Mouse (Mus musculus) liver, postnatal 0 days (tissue): ENCODE measurements around the gene Rab20. TPM values are rescaled to one million over a fixed set of nuclear protein-coding genes. Genes with fewer than 3 reads are reported as not detected.
A peak's percentile ranks its signal among the peaks of the same experiment; 100 is the strongest.

Experiments
- ATAC-seq: fragments of 200-750 bp; cut with Nextera tagmentation; 2 replicates; pipeline ENCODE4 v1.8.0; 2017; ENCODE audit warnings: mild to moderate bottlenecking, moderate library complexity
- DNase-seq: peaks from one replicate; pipeline ENCODE4 v3.0.0-alpha.2; 2016
- H3K27ac ChIP-seq: fragments of 300-500 bp; sonication (generic); 2 replicates; pipeline ENCODE4 v1.5.1; 2014; ENCODE audit warnings: antibody characterized with exemption, moderate library complexity, mild to moderate bottlenecking, low read depth
- H3K27me3 ChIP-seq: fragments of 300-500 bp; sonication (generic); 2 replicates; pipeline ENCODE4 v1.6.1; 2014; ENCODE audit warnings: low read length, control low read depth, mixed read lengths; ENCODE audit not compliant: insufficient read depth
- H3K36me3 ChIP-seq: fragments of 300-500 bp; sonication (generic); replicated peaks from 2 replicates; pipeline ENCODE4 v1.6.1; 2014; ENCODE audit warnings: mild to moderate bottlenecking, control low read depth, low read length, moderate library complexity, mixed read lengths; ENCODE audit not compliant: insufficient read depth
- H3K4me1 ChIP-seq: fragments of 300-500 bp; sonication (generic); 2 replicates; pipeline ENCODE4 v1.6.1; 2014; ENCODE audit warnings: antibody characterized with exemption, mild to moderate bottlenecking, control low read depth; ENCODE audit not compliant: insufficient read depth
- H3K4me2 ChIP-seq: fragments of 300-500 bp; sonication (generic); 2 replicates; pipeline ENCODE4 v1.6.1; 2014; ENCODE audit warnings: low read depth, mild to moderate bottlenecking, low read length, moderate library complexity, mixed read lengths
- H3K4me3 ChIP-seq: fragments of 300-500 bp; sonication (generic); 2 replicates; pipeline ENCODE4 v1.5.1; 2014; ENCODE audit warnings: low read depth, low read length
- H3K9ac ChIP-seq: fragments of 300-500 bp; sonication (generic); replicated peaks from 2 replicates; pipeline ENCODE4 v1.6.1; 2014; ENCODE audit warnings: mild to moderate bottlenecking, moderate library complexity
- H3K9me3 ChIP-seq: fragments of 300-500 bp; sonication (generic); 2 replicates; pipeline ENCODE4 v1.6.1; 2016; ENCODE audit warnings: mild to moderate bottlenecking, control low read depth, low read length, mixed read lengths
- CTCF ChIP-seq: sonication (generic); IDR thresholded peaks from 2 replicates; pipeline ENCODE4 v1.5.1; 2016; ENCODE audit warnings: antibody characterized with exemption, low read depth
- EP300 ChIP-seq: IDR thresholded peaks from 2 replicates; pipeline ENCODE4 v1.6.1; 2016; ENCODE audit warnings: antibody characterized with exemption, low read depth, mild to moderate bottlenecking
- WGBS: fragments of 180-500 bp; shearing (Covaris S2); extraction: QIAGEN DNeasy Blood & Tissue Kit; methylation state at CpG from one replicate; pipeline ENCODE4 v1.1.7; 2014; ENCODE audit not compliant: insufficient replicate concordance; 5-methylcytosine and 5-hydroxymethylcytosine counted together
- polyA plus RNA-seq: library from polyadenylated mRNA; unstranded; fragments of >200 nt; fragmentation: Nextera tagmentation; extraction: Ambion mirVana; gene quantifications from 2 replicates; pipeline ENCODE4 v1.2.1, GENCODE M21; 2015

Gene Rab20
- polyA plus RNA-seq, 1 experiment from 2014 or later, result 10.7 TPM

GRCm38 (mm10) chr8:11486142-11486541, 7.6 kb upstream of the Rab20 start:
- Histone ChIP-seq H3K9me3 (no peaks in the 10 kb centered on the region), H3K9ac (no peak overlapping the region), H3K4me3 (no peak overlapping the region), H3K27me3 (no peaks in the 10 kb centered on the region), H3K27ac (no peak overlapping the region), H3K4me1 (no peaks in the 10 kb centered on the region), H3K36me3 (no peaks in the 10 kb centered on the region), H3K4me2 (no peak overlapping the region)
- WGBS, result 16% methylated on average over 7 of the region's 7 CpGs
- peak; percentile 40; the same call in 1 of the 2 replicates for ATAC-seq
- TF ChIP-seq CTCF (peak; percentile 93), EP300 (no peak)
- DNase-seq, result peak; percentile 85

- no peak for DNase-seq
- WGBS, result 55% methylated on average over 3 of the region's 3 CpGs
- H3K9ac ChIP-seq, result no peak overlapping the region
- H3K36me3 ChIP-seq, result no peaks in the 10 kb centered on the region
- no peak overlapping the region for H3K4me2 ChIP-seq
- no peak overlapping the region for H3K27ac ChIP-seq
- no peaks in the 10 kb centered on the region for H3K4me1 ChIP-seq
- no peak overlapping the region for H3K4me3 ChIP-seq
- TF ChIP-seq CTCF (no peak), EP300 (no peak)
- H3K9me3 ChIP-seq, result no peaks in the 10 kb centered on the region
- H3K27me3 ChIP-seq, result peaks cover 19% of the 10 kb centered on the region
- no peak for ATAC-seq
Measured at GRCm38 (mm10) chr8:11482537-11482936, 4.0 kb upstream of the Rab20 start.

GRCm38 (mm10) chr8:11481876-11482275, 3.4 kb upstream of the Rab20 start:
- Histone ChIP-seq H3K4me2 (no peak overlapping the region), H3K4me3 (no peak overlapping the region), H3K27ac (no peak overlapping the region), H3K9ac (no peak overlapping the region; the same call in 1 of the 2 replicates), H3K27me3 (peaks cover 19% of the 10 kb centered on the region), H3K36me3 (no peaks in the 10 kb centered on the region), H3K9me3 (no peaks in the 10 kb centered on the region), H3K4me1 (no peaks in the 10 kb centered on the region)
- DNase-seq, result no peak
- 47% methylated on average over 3 of the region's 3 CpGs for WGBS
- no peak for ATAC-seq
- TF ChIP-seq EP300, result no peak
- TF ChIP-seq CTCF, result no peak

- H3K36me3 ChIP-seq, result no peaks in the 10 kb centered on the region
- H3K4me2 ChIP-seq, result no peak overlapping the region
- TF ChIP-seq CTCF (no peak), EP300 (no peak)
- H3K4me3 ChIP-seq, result no peak overlapping the region
- no peak overlapping the region for H3K27ac ChIP-seq
- DNase-seq (no peak), ATAC-seq (no peak)
- WGBS, result 22% methylated on average over 14 of the region's 14 CpGs
- H3K4me1 ChIP-seq, result peaks cover 5% of the 10 kb centered on the region
- no peak overlapping the region for H3K9ac ChIP-seq
- peaks cover 19% of the 10 kb centered on the region for H3K27me3 ChIP-seq
- no peaks in the 10 kb centered on the region for H3K9me3 ChIP-seq
Measured at GRCm38 (mm10) chr8:11479591-11479990, 1.1 kb upstream of the Rab20 start.

- no peak for ATAC-seq
Measured at GRCm38 (mm10) chr8:11478807-11479527, 457 bp upstream of the Rab20 start.

GRCm38 (mm10) chr8:11477178-11477553, 1.3 kb downstream of the Rab20 start:
- DNase-seq (no peak), ATAC-seq (no peak)
- Histone ChIP-seq H3K4me1 (peaks cover 27% of the 10 kb centered on the region), H3K36me3 (no peaks in the 10 kb centered on the region), H3K27ac (peak overlapping the region; percentile 88), H3K4me3 (peak overlapping the region; percentile 62), H3K4me2 (peak overlapping the region; percentile 82), H3K27me3 (peaks cover 19% of the 10 kb centered on the region), H3K9me3 (no peaks in the 10 kb centered on the region), H3K9ac (peak overlapping the region; percentile 64)
- no peak for TF ChIP-seq EP300
- no peak for TF ChIP-seq CTCF
- WGBS, result 8% methylated on average over 9 of the region's 9 CpGs

More at GRCm38 (mm10) chr8:11478807-11479527, 457 bp upstream of the Rab20 start:
- Histone ChIP-seq H3K9me3 (no peaks in the 10 kb centered on the region), H3K9ac (peak overlapping the region; percentile 64; the same call in 1 of the 2 replicates), H3K4me1 (peaks cover 12% of the 10 kb centered on the region), H3K27me3 (peaks cover 19% of the 10 kb centered on the region), H3K27ac (peak overlapping the region; percentile 16; the same call in 1 of the 2 replicates), H3K4me3 (peak overlapping the region; percentile 62), H3K36me3 (no peaks in the 10 kb centered on the region), H3K4me2 (peak overlapping the region; percentile 82)
- WGBS, result 7% methylated on average over 22 of the region's 23 CpGs
- TF ChIP-seq CTCF, result no peak
- TF ChIP-seq EP300, result no peak
- no peak for DNase-seq
